Comparison of ENCODE assay signal across 23 mouse cellular contexts in genomic region chr1:83755336-83755735, GRCm38 (mm10).
DNase-seq lines count a peak whose midpoint lies in the region; ATAC-seq and TF ChIP-seq lines count a peak whose summit lies in the region.
"Had no signal": no experiment of that assay in that cellular context is flagged by ENCODE, and none has a peak within 500 bp of the region (broad histone marks: within the 10 kb centered on the region; RNA-seq: fewer than 3 reads in every experiment).

No protein-coding gene starts in this region.

- no peak for DNase-seq in hindbrain, embryonic 11.5 days (ENCODE audit: low spot score)
- DNase-seq in hindbrain, postnatal 0 days (ENCODE audit: low spot score), result no peak
- no peak for DNase-seq in hindbrain, embryonic 10.5 days (ENCODE audit: low spot score)
- no peak for DNase-seq in hindbrain, embryonic 14.5 days (ENCODE audit: low spot score)
- DNase-seq: adrenal gland, adult 8-10 months; adrenal gland, postnatal 14 days; adrenal gland, postnatal 36 days; B cell, adult 2 months; cerebellum, adult 11-12 months; cerebellum, adult 2 months; cerebellum, adult 9-10 months; cerebellum, postnatal 10 days; cerebellum, postnatal 25 days had no signal

- peak; percentile 64 for ATAC-seq in hindbrain, embryonic 11.5 days (ENCODE audit: low FRiP score)
- no peak for ATAC-seq in hindbrain, postnatal 0 days
- ATAC-seq in hindbrain, embryonic 13.5 days (ENCODE audit: low FRiP score), result 0 out of 2 replicates have a peak, but pooled peaks have one; percentile 41
- ATAC-seq in hindbrain, embryonic 14.5 days (ENCODE audit: low FRiP score), result peak; percentile 38; the same call in 1 of the 2 replicates
- ATAC-seq: activated CD4-positive, CD25-positive, alpha-beta regulatory T cell, adult 4 months; CD4-positive, CD25-positive, alpha-beta regulatory T cell, adult 4 months; forebrain, embryonic 13.5 days; forebrain, embryonic 15.5 days; Patski had no signal

- H3K27me3 ChIP-seq in hindbrain, embryonic 11.5 days (ENCODE audit: control insufficient read depth, insufficient read depth, low read length), result no peaks in the 10 kb centered on the region
- H3K27me3 ChIP-seq in hindbrain, postnatal 0 days (ENCODE audit: insufficient read depth, low read length), result no peaks in the 10 kb centered on the region
- no peaks in the 10 kb centered on the region for H3K27me3 ChIP-seq in hindbrain, embryonic 13.5 days
- H3K27me3 ChIP-seq in hindbrain, embryonic 10.5 days (ENCODE audit: insufficient read depth, poor library complexity, severe bottlenecking), result no peaks in the 10 kb centered on the region
- H3K27me3 ChIP-seq in hindbrain, embryonic 14.5 days (ENCODE audit: control insufficient read depth, insufficient read depth, low read length), result no peaks in the 10 kb centered on the region
- H3K27me3 ChIP-seq: CH12.LX; embryonic facial prominence, embryonic 12.5 days; forebrain, embryonic 13.5 days; forebrain, embryonic 15.5 days had no signal

- H3K4me2 ChIP-seq in hindbrain, embryonic 11.5 days (replicated peaks; ENCODE audit: low read depth, low read length), result no peak overlapping the region
- no peak overlapping the region for H3K4me2 ChIP-seq in hindbrain, postnatal 0 days (ENCODE audit: low read depth, low read length)
- no peak overlapping the region for H3K4me2 ChIP-seq in hindbrain, embryonic 13.5 days
- H3K4me2 ChIP-seq in hindbrain, embryonic 14.5 days (replicated peaks), result no peak overlapping the region
- H3K4me2 ChIP-seq: embryonic facial prominence, embryonic 12.5 days; forebrain, embryonic 13.5 days; forebrain, embryonic 15.5 days had no signal

- no peak overlapping the region for H3K9ac ChIP-seq in hindbrain, embryonic 11.5 days (ENCODE audit: low read depth, low read length)
- H3K9ac ChIP-seq in hindbrain, postnatal 0 days (replicated peaks; ENCODE audit: low read length), result no peak overlapping the region
- H3K9ac ChIP-seq in hindbrain, embryonic 13.5 days, result no peak overlapping the region
- no peak overlapping the region for H3K9ac ChIP-seq in hindbrain, embryonic 14.5 days
- H3K9ac ChIP-seq: embryonic facial prominence, embryonic 12.5 days; forebrain, embryonic 13.5 days; forebrain, embryonic 15.5 days had no signal

- no peaks in the 10 kb centered on the region for H3K4me1 ChIP-seq in hindbrain, embryonic 11.5 days (replicated peaks; ENCODE audit: control insufficient read depth, insufficient read depth, low read length)
- H3K4me1 ChIP-seq in hindbrain, postnatal 0 days (ENCODE audit: insufficient read depth, low read length), result 0 out of 2 replicates have a peak, but pooled peaks cover 2% of the 10 kb centered on the region
- peaks cover 11% of the 10 kb centered on the region for H3K4me1 ChIP-seq in hindbrain, embryonic 13.5 days (replicated peaks)
- no peaks in the 10 kb centered on the region; the same call in 1 of the 2 replicates for H3K4me1 ChIP-seq in hindbrain, embryonic 10.5 days (replicated peaks)
- no peaks in the 10 kb centered on the region for H3K4me1 ChIP-seq in hindbrain, embryonic 14.5 days (replicated peaks; ENCODE audit: control insufficient read depth, insufficient read depth, low read length)
- H3K4me1 ChIP-seq: embryonic facial prominence, embryonic 10.5 days; embryonic facial prominence, embryonic 12.5 days; forebrain, embryonic 15.5 days had no signal

- H3K4me3 ChIP-seq in hindbrain, embryonic 11.5 days (ENCODE audit: low read depth, low read length), result no peak overlapping the region
- no peak overlapping the region for H3K4me3 ChIP-seq in hindbrain, postnatal 0 days (ENCODE audit: low read length)
- H3K4me3 ChIP-seq in hindbrain, embryonic 13.5 days, result no peak overlapping the region
- no peak overlapping the region for H3K4me3 ChIP-seq in hindbrain, embryonic 10.5 days
- no peak overlapping the region for H3K4me3 ChIP-seq in hindbrain, embryonic 14.5 days (replicated peaks; ENCODE audit: low read length)
- H3K4me3 ChIP-seq: embryonic facial prominence, embryonic 10.5 days; embryonic facial prominence, embryonic 12.5 days; forebrain, embryonic 13.5 days; forebrain, embryonic 15.5 days had no signal

- no peak overlapping the region for H3K27ac ChIP-seq in hindbrain, embryonic 11.5 days (ENCODE audit: low read depth, low read length)
- H3K27ac ChIP-seq in hindbrain, postnatal 0 days, result no peak overlapping the region
- H3K27ac ChIP-seq in hindbrain, embryonic 13.5 days, result no peak overlapping the region
- no peak overlapping the region for H3K27ac ChIP-seq in hindbrain, embryonic 10.5 days
- no peak overlapping the region for H3K27ac ChIP-seq in hindbrain, embryonic 14.5 days
- H3K27ac ChIP-seq: embryonic facial prominence, embryonic 10.5 days; embryonic facial prominence, embryonic 12.5 days; forebrain, embryonic 13.5 days; forebrain, embryonic 15.5 days had no signal

- WGBS in hindbrain, embryonic 11.5 days, result 63% methylated on average over 1 of the region's 1 CpGs
- WGBS in hindbrain, postnatal 0 days, result 50% methylated on average over 1 of the region's 1 CpGs
- WGBS in hindbrain, embryonic 13.5 days, result 24% methylated on average over 1 of the region's 1 CpGs
- WGBS in hindbrain, embryonic 10.5 days, result 77% methylated on average over 1 of the region's 1 CpGs
- WGBS in hindbrain, embryonic 14.5 days, result 30% methylated on average over 1 of the region's 1 CpGs

- no peak for TF ChIP-seq CTCF in hindbrain, postnatal 0 days (IDR thresholded peaks at IDR 0.05; ENCODE audit: low read depth)

- H3K9me3 ChIP-seq in hindbrain, embryonic 11.5 days (ENCODE audit: control insufficient read depth, low read length), result no peaks in the 10 kb centered on the region
- no peaks in the 10 kb centered on the region for H3K9me3 ChIP-seq in hindbrain, postnatal 0 days (ENCODE audit: low read length)
- no peaks in the 10 kb centered on the region for H3K9me3 ChIP-seq in hindbrain, embryonic 13.5 days
- H3K9me3 ChIP-seq in hindbrain, embryonic 10.5 days, result no peaks in the 10 kb centered on the region
- no peaks in the 10 kb centered on the region for H3K9me3 ChIP-seq in hindbrain, embryonic 14.5 days (ENCODE audit: control insufficient read depth, low read length)
- H3K9me3 ChIP-seq: embryonic facial prominence, embryonic 10.5 days; embryonic facial prominence, embryonic 12.5 days; forebrain, embryonic 13.5 days; forebrain, embryonic 15.5 days had no signal

- no peaks in the 10 kb centered on the region for H3K36me3 ChIP-seq in hindbrain, embryonic 11.5 days (ENCODE audit: control insufficient read depth, insufficient read depth, low read length)
- no peaks in the 10 kb centered on the region for H3K36me3 ChIP-seq in hindbrain, postnatal 0 days (ENCODE audit: insufficient read depth, low read length)
- no peaks in the 10 kb centered on the region for H3K36me3 ChIP-seq in hindbrain, embryonic 13.5 days
- no peaks in the 10 kb centered on the region for H3K36me3 ChIP-seq in hindbrain, embryonic 10.5 days
- no peaks in the 10 kb centered on the region for H3K36me3 ChIP-seq in hindbrain, embryonic 14.5 days (replicated peaks; ENCODE audit: control insufficient read depth, insufficient read depth)
- H3K36me3 ChIP-seq: embryonic facial prominence, embryonic 10.5 days; embryonic facial prominence, embryonic 12.5 days; forebrain, embryonic 15.5 days; G1E had no signal
